Mouse (Mus musculus): ENCODE results near the gene Cul9. TPM values are rescaled to one million over a fixed set of nuclear protein-coding genes. Genes with fewer than 3 reads are reported as not detected.

Cul9 gene
- polyA plus RNA-seq, 1 experiment from 2014 or later: 5.6 TPM

DNA sequence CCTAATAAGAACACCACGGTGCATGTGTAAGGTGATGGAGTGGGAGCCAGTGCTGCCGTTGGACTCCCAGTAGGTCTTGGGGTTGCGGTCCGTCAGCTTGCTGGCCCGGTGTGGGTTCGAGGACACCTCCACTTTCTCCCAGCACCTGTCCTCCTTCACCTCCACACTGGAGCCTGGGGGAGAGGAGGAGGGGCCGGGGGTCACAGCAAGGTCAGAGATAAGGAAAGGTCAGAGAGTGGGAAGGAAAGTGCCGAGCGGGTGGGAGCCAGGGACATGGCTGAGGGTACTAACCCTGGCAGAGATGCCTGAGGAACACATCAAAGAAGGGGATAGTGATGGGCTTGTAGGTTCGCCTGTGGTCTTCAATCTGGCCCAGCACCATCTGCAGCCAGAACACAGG lies 21.1 kb downstream of the Cul9 start:
- WGBS: 68% methylated on average over 10 of the region's 10 CpGs
- Histone ChIP-seq H3K4me2 (ENCODE audit: low read depth, low read length) (no peak overlapping the region), H3K4me3 (ENCODE audit: low read length) (no peak overlapping the region), H3K9ac (ENCODE audit: low read length) (no peak overlapping the region), H3K27ac (ENCODE audit: low read length) (no peak overlapping the region), H3K36me3 (ENCODE audit: control insufficient read depth, insufficient read depth) (no peaks in the 10 kb centered on the region), H3K9me3 (replicated peaks; ENCODE audit: control insufficient read depth, low read length) (no peaks in the 10 kb centered on the region), H3K27me3 (ENCODE audit: control insufficient read depth, insufficient read depth, low read length) (no peaks in the 10 kb centered on the region), H3K4me1 (ENCODE audit: control insufficient read depth, insufficient read depth, low read length) (peaks cover 10% of the 10 kb centered on the region)
- no peak for ATAC-seq (replicated peaks; ENCODE audit: extremely low read depth, insufficient read depth, low FRiP score)

DNA sequence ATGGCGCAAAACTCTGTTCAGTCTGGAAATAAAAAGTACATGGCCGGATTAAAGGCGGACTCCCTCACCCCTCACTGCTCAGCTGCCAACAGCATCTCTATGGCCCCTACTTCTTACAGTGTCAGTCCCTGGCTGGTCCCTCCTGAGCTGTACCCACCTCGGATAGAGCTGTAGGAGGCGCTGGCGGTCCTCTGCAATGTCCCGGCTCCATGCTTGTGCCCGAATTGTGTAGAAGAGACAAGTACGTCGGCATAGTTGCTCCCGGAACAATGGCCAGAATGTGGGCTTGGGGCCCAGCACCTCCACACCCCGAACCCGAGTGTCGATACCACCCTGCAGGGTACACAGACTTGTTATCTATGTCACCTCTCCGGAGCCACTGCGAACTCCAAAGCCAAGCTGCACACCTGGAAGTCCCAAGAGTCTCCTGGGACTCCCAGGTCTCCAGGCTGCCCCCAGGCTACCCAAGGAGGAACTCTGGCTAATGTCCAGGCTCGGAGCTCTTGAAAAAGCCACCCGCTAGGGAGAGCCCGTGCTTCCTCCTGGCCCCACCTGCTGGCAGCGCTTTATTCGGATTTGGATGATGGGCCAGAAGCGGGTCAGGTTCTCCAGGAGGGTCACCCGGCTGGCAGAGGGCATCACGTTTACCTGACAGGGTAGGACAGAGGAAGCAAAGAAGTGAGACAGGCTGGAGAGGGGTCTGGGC lies 24.1 kb downstream of the Cul9 start:
- no peak for ATAC-seq (replicated peaks; ENCODE audit: extremely low read depth, insufficient read depth, low FRiP score)
- Histone ChIP-seq H3K9ac (ENCODE audit: low read length) (no peak overlapping the region), H3K9me3 (replicated peaks; ENCODE audit: control insufficient read depth, low read length) (no peaks in the 10 kb centered on the region), H3K36me3 (ENCODE audit: control insufficient read depth, insufficient read depth) (no peaks in the 10 kb centered on the region), H3K4me3 (ENCODE audit: low read length) (no peak overlapping the region), H3K27me3 (ENCODE audit: control insufficient read depth, insufficient read depth, low read length) (no peaks in the 10 kb centered on the region), H3K4me2 (ENCODE audit: low read depth, low read length) (no peak overlapping the region), H3K4me1 (ENCODE audit: control insufficient read depth, insufficient read depth, low read length) (peaks cover 10% of the 10 kb centered on the region), H3K27ac (ENCODE audit: low read length) (no peak overlapping the region)
- 35% methylated on average over 24 of the region's 24 CpGs for WGBS

- Histone ChIP-seq H3K9ac (ENCODE audit: low read length) (peak overlapping the region; percentile 58), H3K4me3 (ENCODE audit: low read length) (no peak overlapping the region; the same call in 1 of the 2 replicates), H3K4me2 (ENCODE audit: low read depth, low read length) (peak overlapping the region; percentile 58), H3K9me3 (replicated peaks; ENCODE audit: control insufficient read depth, low read length) (no peaks in the 10 kb centered on the region), H3K27ac (ENCODE audit: low read length) (no peak overlapping the region), H3K4me1 (ENCODE audit: control insufficient read depth, insufficient read depth, low read length) (peaks cover 10% of the 10 kb centered on the region), H3K36me3 (ENCODE audit: control insufficient read depth, insufficient read depth) (no peaks in the 10 kb centered on the region), H3K27me3 (ENCODE audit: control insufficient read depth, insufficient read depth, low read length) (no peaks in the 10 kb centered on the region)
- ATAC-seq (replicated peaks; ENCODE audit: extremely low read depth, insufficient read depth, low FRiP score): no peak
- 66% methylated on average over 9 of the region's 9 CpGs for WGBS
Measured at GRCm38 (mm10) chr17:46521174-46521573, 25.0 kb downstream of the Cul9 start.

DNA sequence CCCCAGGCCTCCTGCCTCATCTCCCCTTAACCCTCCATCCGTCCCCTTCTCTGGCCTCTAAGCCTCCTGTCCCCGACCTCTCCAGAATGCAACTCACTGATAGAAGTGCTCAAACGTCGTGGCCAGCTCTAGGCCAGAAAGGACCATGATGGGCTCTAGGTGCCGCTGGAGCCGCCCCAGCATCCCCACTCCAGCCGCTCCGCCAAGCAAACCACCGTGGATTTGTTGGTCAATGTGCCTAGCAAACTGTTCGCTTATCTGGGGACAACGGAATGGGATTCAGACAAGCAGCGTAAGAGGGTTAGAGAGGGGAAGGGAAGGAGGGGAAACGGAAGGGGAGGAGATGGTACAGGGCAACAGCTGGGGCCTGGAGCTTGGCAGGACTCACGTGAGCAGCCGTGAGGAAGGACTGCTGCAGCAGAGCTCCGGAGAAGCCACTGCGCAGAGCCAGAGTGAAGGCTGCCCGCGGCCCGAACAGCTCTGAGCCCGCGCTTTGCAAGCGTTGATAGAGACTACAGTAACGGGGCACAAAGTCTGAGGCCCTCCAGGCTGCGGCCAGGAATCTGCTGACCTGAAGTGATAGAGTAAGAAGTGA lies 25.7 kb downstream of the Cul9 start:
- WGBS: 18% methylated on average over 25 of the region's 25 CpGs
- Histone ChIP-seq H3K27me3 (ENCODE audit: control insufficient read depth, insufficient read depth, low read length) (no peaks in the 10 kb centered on the region), H3K36me3 (ENCODE audit: control insufficient read depth, insufficient read depth) (no peaks in the 10 kb centered on the region), H3K27ac (ENCODE audit: low read length) (no peak overlapping the region), H3K9ac (ENCODE audit: low read length) (peak overlapping the region; percentile 58), H3K4me2 (ENCODE audit: low read depth, low read length) (peak overlapping the region; percentile 58), H3K4me3 (ENCODE audit: low read length) (peak overlapping the region; percentile 29), H3K9me3 (replicated peaks; ENCODE audit: control insufficient read depth, low read length) (no peaks in the 10 kb centered on the region), H3K4me1 (ENCODE audit: control insufficient read depth, insufficient read depth, low read length) (peaks cover 10% of the 10 kb centered on the region)
- ATAC-seq (replicated peaks; ENCODE audit: extremely low read depth, insufficient read depth, low FRiP score): 0 out of 2 replicates have a peak, but pooled peaks have one; percentile 38

DNA sequence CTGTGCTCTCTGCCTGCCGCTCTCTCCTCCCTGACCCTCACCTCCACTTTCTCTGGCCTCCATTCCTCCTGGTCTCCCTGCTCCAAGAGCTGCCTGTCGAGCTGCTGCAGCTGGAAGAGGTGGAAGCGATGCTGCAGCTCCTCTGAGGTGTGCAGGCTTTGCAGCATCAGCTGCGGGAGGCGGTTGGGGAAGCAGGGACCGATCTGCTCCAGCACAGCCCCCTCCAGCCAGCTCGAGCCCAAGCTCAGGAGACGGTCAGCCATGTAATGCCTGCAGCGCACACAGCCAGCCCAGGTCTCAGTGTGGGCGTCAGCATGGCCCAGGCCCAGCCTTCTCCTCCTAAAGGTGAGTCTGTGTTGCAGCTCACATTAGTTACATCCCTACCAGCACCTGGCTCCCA lies 26.2 kb downstream of the Cul9 start:
- H3K4me2 ChIP-seq (ENCODE audit: low read depth, low read length): peak overlapping the region; percentile 58
- H3K4me1 ChIP-seq (ENCODE audit: control insufficient read depth, insufficient read depth, low read length): peaks cover 10% of the 10 kb centered on the region
- no peaks in the 10 kb centered on the region for H3K27me3 ChIP-seq (ENCODE audit: control insufficient read depth, insufficient read depth, low read length)
- no peaks in the 10 kb centered on the region for H3K9me3 ChIP-seq (replicated peaks; ENCODE audit: control insufficient read depth, low read length)
- H3K9ac ChIP-seq (ENCODE audit: low read length): no peak overlapping the region
- 58% methylated on average over 10 of the region's 10 CpGs for WGBS
- no peak overlapping the region for H3K27ac ChIP-seq (ENCODE audit: low read length)
- no peaks in the 10 kb centered on the region for H3K36me3 ChIP-seq (ENCODE audit: control insufficient read depth, insufficient read depth)
- H3K4me3 ChIP-seq (ENCODE audit: low read length): no peak overlapping the region; the same call in 1 of the 2 replicates
- no peak for ATAC-seq (replicated peaks; ENCODE audit: extremely low read depth, insufficient read depth, low FRiP score)

GRCm38 (mm10) chr17:46513329-46513728 lies 32.9 kb downstream of the Cul9 start:
- Histone ChIP-seq H3K9ac (ENCODE audit: low read length) (no peak overlapping the region), H3K9me3 (replicated peaks; ENCODE audit: control insufficient read depth, low read length) (no peaks in the 10 kb centered on the region), H3K4me3 (ENCODE audit: low read length) (no peak overlapping the region), H3K4me1 (ENCODE audit: control insufficient read depth, insufficient read depth, low read length) (no peaks in the 10 kb centered on the region), H3K27ac (ENCODE audit: low read length) (no peak overlapping the region), H3K27me3 (ENCODE audit: control insufficient read depth, insufficient read depth, low read length) (no peaks in the 10 kb centered on the region), H3K4me2 (ENCODE audit: low read depth, low read length) (no peak overlapping the region), H3K36me3 (ENCODE audit: control insufficient read depth, insufficient read depth) (no peaks in the 10 kb centered on the region)
- WGBS: 59% methylated on average over 2 of the region's 2 CpGs
- ATAC-seq (replicated peaks; ENCODE audit: extremely low read depth, insufficient read depth, low FRiP score): no peak

DNA sequence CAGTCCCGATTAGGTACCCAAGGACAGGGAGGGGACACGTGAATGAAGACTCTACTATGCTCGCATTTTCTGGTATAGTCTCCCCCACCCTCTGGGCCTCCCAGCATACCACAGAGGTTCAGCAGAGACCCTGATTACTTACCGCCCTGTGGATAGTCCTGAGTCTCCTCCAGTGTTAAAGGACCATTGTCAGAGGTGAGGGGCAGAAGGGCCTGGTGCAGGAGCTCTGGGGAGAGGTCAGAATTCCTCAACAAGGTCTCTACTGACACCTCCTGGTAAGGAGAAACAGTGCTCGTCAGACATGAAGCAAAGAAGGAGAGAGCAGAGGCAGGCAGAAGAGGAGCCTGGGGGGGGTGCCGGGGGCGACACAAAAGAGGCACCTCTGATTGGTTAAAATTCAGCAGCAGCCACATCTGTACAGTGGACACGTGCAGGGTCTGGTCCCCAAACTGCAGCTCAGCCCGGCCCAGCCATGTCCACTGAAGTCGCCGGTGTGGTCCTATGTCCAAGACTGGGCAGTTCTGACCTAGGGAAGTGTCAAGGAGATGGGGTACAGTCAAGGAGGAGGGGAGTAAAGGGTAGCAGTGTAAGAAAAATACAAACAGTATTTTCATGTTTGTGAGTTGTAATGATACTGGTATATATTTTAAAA lies 35.0 kb downstream of the Cul9 start:
- WGBS: 55% methylated on average over 11 of the region's 11 CpGs
- no peak for ATAC-seq (replicated peaks; ENCODE audit: extremely low read depth, insufficient read depth, low FRiP score)
- H3K36me3 ChIP-seq (ENCODE audit: control insufficient read depth, insufficient read depth): no peaks in the 10 kb centered on the region

GRCm38 (mm10) chr17:46505617-46506016 lies 40.6 kb downstream of the Cul9 start:
- no peaks in the 10 kb centered on the region for H3K4me1 ChIP-seq (ENCODE audit: control insufficient read depth, insufficient read depth, low read length)
- no peaks in the 10 kb centered on the region for H3K36me3 ChIP-seq (ENCODE audit: control insufficient read depth, insufficient read depth)
- H3K9me3 ChIP-seq (replicated peaks; ENCODE audit: control insufficient read depth, low read length): no peaks in the 10 kb centered on the region
- H3K4me2 ChIP-seq (ENCODE audit: low read depth, low read length): no peak overlapping the region
- no peaks in the 10 kb centered on the region for H3K27me3 ChIP-seq (ENCODE audit: control insufficient read depth, insufficient read depth, low read length)
- H3K27ac ChIP-seq (ENCODE audit: low read length): no peak overlapping the region
- ATAC-seq (replicated peaks; ENCODE audit: extremely low read depth, insufficient read depth, low FRiP score): no peak
- H3K9ac ChIP-seq (ENCODE audit: low read length): no peak overlapping the region
- H3K4me3 ChIP-seq (ENCODE audit: low read length): no peak overlapping the region
- 88% methylated on average over 3 of the region's 3 CpGs for WGBS

More for the DNA sequence above, 35.0 kb downstream of the Cul9 start:
- no peaks in the 10 kb centered on the region for H3K27me3 ChIP-seq (ENCODE audit: control insufficient read depth, insufficient read depth, low read length)
- no peak overlapping the region for H3K9ac ChIP-seq (ENCODE audit: low read length)
- H3K4me3 ChIP-seq (ENCODE audit: low read length): no peak overlapping the region
- H3K4me2 ChIP-seq (ENCODE audit: low read depth, low read length): no peak overlapping the region
- H3K4me1 ChIP-seq (ENCODE audit: control insufficient read depth, insufficient read depth, low read length): no peaks in the 10 kb centered on the region
- no peaks in the 10 kb centered on the region for H3K9me3 ChIP-seq (replicated peaks; ENCODE audit: control insufficient read depth, low read length)
- H3K27ac ChIP-seq (ENCODE audit: low read length): no peak overlapping the region
